17 mouse cellular contexts compared by ENCODE assay signal in genomic region chr16:78697514-78698209, GRCm38 (mm10).
DNase-seq lines count a peak whose midpoint lies in the region; ATAC-seq and TF ChIP-seq lines count a peak whose summit lies in the region.
"Had no signal": no experiment of that assay in that cellular context is flagged by ENCODE, and none has a peak within 500 bp of the region (broad histone marks: within the 10 kb centered on the region; RNA-seq: fewer than 3 reads in every experiment).

No protein-coding gene starts in this region.

- no peak overlapping the region for H3K9ac ChIP-seq in forebrain, embryonic 15.5 days (replicated peaks)
- no peak overlapping the region for H3K9ac ChIP-seq in forebrain, embryonic 12.5 days
- H3K9ac ChIP-seq in lung, postnatal 0 days (replicated peaks; ENCODE audit: low read depth), result no peak overlapping the region
- H3K9ac ChIP-seq in midbrain, postnatal 0 days (replicated peaks; ENCODE audit: low read length, poor library complexity, severe bottlenecking), result no peak overlapping the region
- H3K9ac ChIP-seq: liver, postnatal 0 days had no signal

- H3K27ac ChIP-seq in forebrain, embryonic 15.5 days (replicated peaks), result no peak overlapping the region
- H3K27ac ChIP-seq in forebrain, embryonic 12.5 days, result no peak overlapping the region
- no peak overlapping the region for H3K27ac ChIP-seq in lung, postnatal 0 days (ENCODE audit: low read length)
- no peak overlapping the region for H3K27ac ChIP-seq in midbrain, postnatal 0 days (ENCODE audit: low read depth, low read length)

- no peak overlapping the region for H3K4me3 ChIP-seq in forebrain, embryonic 15.5 days
- no peak overlapping the region for H3K4me3 ChIP-seq in forebrain, embryonic 12.5 days (replicated peaks)
- H3K4me3 ChIP-seq in lung, postnatal 0 days (ENCODE audit: low read depth, low read length), result no peak overlapping the region
- H3K4me3 ChIP-seq in midbrain, postnatal 0 days (ENCODE audit: low read depth, low read length), result no peak overlapping the region
- H3K4me3 ChIP-seq: megakaryocyte, embryonic 14.5 days; myocyte had no signal

- no peaks in the 10 kb centered on the region for H3K36me3 ChIP-seq in forebrain, embryonic 15.5 days
- no peaks in the 10 kb centered on the region for H3K36me3 ChIP-seq in forebrain, embryonic 12.5 days (replicated peaks)
- no peaks in the 10 kb centered on the region for H3K36me3 ChIP-seq in lung, postnatal 0 days (ENCODE audit: insufficient read depth, low read length)
- no peaks in the 10 kb centered on the region for H3K36me3 ChIP-seq in midbrain, postnatal 0 days (ENCODE audit: insufficient read depth, low read length)

- no peaks in the 10 kb centered on the region for H3K27me3 ChIP-seq in forebrain, embryonic 15.5 days
- no peaks in the 10 kb centered on the region for H3K27me3 ChIP-seq in forebrain, embryonic 12.5 days
- no peaks in the 10 kb centered on the region for H3K27me3 ChIP-seq in lung, postnatal 0 days (replicated peaks; ENCODE audit: insufficient read depth, low read length)
- no peaks in the 10 kb centered on the region for H3K27me3 ChIP-seq in midbrain, postnatal 0 days (ENCODE audit: insufficient read depth, low read length)
- H3K27me3 ChIP-seq: megakaryocyte, embryonic 14.5 days had no signal

- peaks cover 6% of the 10 kb centered on the region for H3K4me1 ChIP-seq in forebrain, embryonic 15.5 days
- no peaks in the 10 kb centered on the region for H3K4me1 ChIP-seq in forebrain, embryonic 12.5 days
- no peaks in the 10 kb centered on the region; the same call in 1 of the 2 replicates for H3K4me1 ChIP-seq in lung, postnatal 0 days (ENCODE audit: insufficient read depth, low read depth, low read length)
- H3K4me1 ChIP-seq in midbrain, postnatal 0 days (ENCODE audit: insufficient read depth, low read length), result no peaks in the 10 kb centered on the region; the same call in 1 of the 2 replicates
- H3K4me1 ChIP-seq: megakaryocyte, embryonic 14.5 days had no signal

- 42% methylated on average over 3 of the region's 3 CpGs for WGBS in forebrain, embryonic 15.5 days
- WGBS in forebrain, embryonic 12.5 days, result 55% methylated on average over 3 of the region's 3 CpGs
- WGBS in lung, postnatal 0 days, result 33% methylated on average over 3 of the region's 3 CpGs
- WGBS in midbrain, postnatal 0 days, result 37% methylated on average over 3 of the region's 3 CpGs

- H3K9me3 ChIP-seq in forebrain, embryonic 15.5 days, result no peaks in the 10 kb centered on the region
- no peaks in the 10 kb centered on the region for H3K9me3 ChIP-seq in forebrain, embryonic 12.5 days
- no peaks in the 10 kb centered on the region for H3K9me3 ChIP-seq in lung, postnatal 0 days (ENCODE audit: low read length)
- no peaks in the 10 kb centered on the region for H3K9me3 ChIP-seq in midbrain, postnatal 0 days (ENCODE audit: low read length)
- H3K9me3 ChIP-seq: megakaryocyte, embryonic 14.5 days had no signal

- peak; percentile 63 for ATAC-seq in forebrain, embryonic 15.5 days (replicated peaks)
- no peak for ATAC-seq in forebrain, embryonic 12.5 days (ENCODE audit: low FRiP score)
- ATAC-seq in lung, postnatal 0 days, result no peak
- no peak for ATAC-seq in midbrain, postnatal 0 days (ENCODE audit: low FRiP score)
- ATAC-seq: liver, postnatal 0 days had no signal

- DNase-seq in lung, postnatal 0 days (ENCODE audit: low spot score), result peak; percentile 41
- DNase-seq in lung, postnatal 14 days, result no peak
- DNase-seq in fibroblast of lung, adult 2 months (ENCODE audit: low read depth), result peak; percentile 6
- peak; percentile 41 for DNase-seq in midbrain, postnatal 0 days (ENCODE audit: low spot score)
- no peak for DNase-seq in left cerebral cortex, postnatal 4 days
- DNase-seq: adrenal gland, postnatal 14 days; cerebellum, adult 8-10 months; gastrocnemius, postnatal 14 days; kidney, adult 2 months; kidney, postnatal 36 days; liver; liver, postnatal 0 days; thymus, postnatal 4 days had no signal

- intact Hi-C loops in left cerebral cortex, postnatal 4 days (cut with DNase I), result no loop called here

- TF ChIP-seq EP300 in lung, postnatal 0 days (IDR thresholded peaks at IDR 0.05), result no peak

- no peak overlapping the region for H3K4me2 ChIP-seq in forebrain, embryonic 15.5 days (replicated peaks)
- no peak overlapping the region for H3K4me2 ChIP-seq in forebrain, embryonic 12.5 days
- H3K4me2 ChIP-seq in lung, postnatal 0 days (replicated peaks; ENCODE audit: low read depth, low read length), result no peak overlapping the region
- H3K4me2 ChIP-seq in midbrain, postnatal 0 days (ENCODE audit: low read depth, low read length, poor library complexity, severe bottlenecking), result no peak overlapping the region

- no peak for TF ChIP-seq CTCF in lung, postnatal 0 days (IDR thresholded peaks at IDR 0.05)
- TF ChIP-seq CTCF in midbrain, postnatal 0 days (IDR thresholded peaks at IDR 0.05), result no peak

Comparison
In these comparisons a context has a peak if more than half of its experiments do, and no peak if none do; other contexts are left out.
1. DNase-seq: peak in lung, postnatal 0 days (single experiment), fibroblast of lung, adult 2 months (single experiment) and midbrain, postnatal 0 days (single experiment); none in lung, postnatal 14 days (single experiment) and left cerebral cortex, postnatal 4 days (single experiment).